ENCODE assay signal across 22 mouse cellular contexts in genomic region chr1:115336317-115336716, GRCm38 (mm10).
DNase-seq lines count a peak whose midpoint lies in the region; ATAC-seq and TF ChIP-seq lines count a peak whose summit lies in the region.
"Had no signal": no experiment of that assay in that cellular context is flagged by ENCODE, and none has a peak within 500 bp of the region (broad histone marks: within the 10 kb centered on the region; RNA-seq: fewer than 3 reads in every experiment).

No protein-coding gene starts in this region.

- no peaks in the 10 kb centered on the region for H3K27me3 ChIP-seq in intestine, embryonic 15.5 days (replicated peaks)
- no peaks in the 10 kb centered on the region for H3K27me3 ChIP-seq in intestine, embryonic 16.5 days (replicated peaks; ENCODE audit: control insufficient read depth, insufficient read depth, low read length)
- no peaks in the 10 kb centered on the region for H3K27me3 ChIP-seq in stomach, embryonic 14.5 days (ENCODE audit: control insufficient read depth, insufficient read depth, low read length)
- no peaks in the 10 kb centered on the region for H3K27me3 ChIP-seq in stomach, embryonic 15.5 days (replicated peaks)
- H3K27me3 ChIP-seq in stomach, postnatal 0 days (ENCODE audit: control insufficient read depth, insufficient read depth, low read length): no peaks in the 10 kb centered on the region
- H3K27me3 ChIP-seq in midbrain, embryonic 15.5 days (replicated peaks): no peaks in the 10 kb centered on the region
- H3K27me3 ChIP-seq: CH12.LX, Patski had no signal

- no peaks in the 10 kb centered on the region for H3K4me1 ChIP-seq in intestine, embryonic 15.5 days (replicated peaks)
- H3K4me1 ChIP-seq in intestine, embryonic 16.5 days (ENCODE audit: control insufficient read depth, insufficient read depth, low read length): no peaks in the 10 kb centered on the region
- H3K4me1 ChIP-seq in stomach, embryonic 14.5 days (ENCODE audit: control insufficient read depth, insufficient read depth, low read length): no peaks in the 10 kb centered on the region
- no peaks in the 10 kb centered on the region for H3K4me1 ChIP-seq in stomach, embryonic 15.5 days
- no peaks in the 10 kb centered on the region for H3K4me1 ChIP-seq in stomach, postnatal 0 days (replicated peaks; ENCODE audit: control insufficient read depth, insufficient read depth)
- no peaks in the 10 kb centered on the region for H3K4me1 ChIP-seq in midbrain, embryonic 15.5 days

- TF ChIP-seq EP300 in stomach, postnatal 0 days (optimal IDR thresholded peaks at IDR 0.05): no peak

- H3K27ac ChIP-seq in intestine, embryonic 15.5 days: no peak overlapping the region
- no peak overlapping the region for H3K27ac ChIP-seq in intestine, embryonic 16.5 days (ENCODE audit: low read length)
- no peak overlapping the region for H3K27ac ChIP-seq in stomach, embryonic 14.5 days (ENCODE audit: low read length)
- H3K27ac ChIP-seq in stomach, embryonic 15.5 days: no peak overlapping the region
- no peak overlapping the region for H3K27ac ChIP-seq in stomach, postnatal 0 days (replicated peaks)
- no peak overlapping the region for H3K27ac ChIP-seq in midbrain, embryonic 15.5 days

- 65% methylated on average over 1 of the region's 1 CpGs for WGBS in intestine, embryonic 15.5 days
- WGBS in intestine, embryonic 16.5 days: 63% methylated on average over 1 of the region's 1 CpGs
- 83% methylated on average over 1 of the region's 1 CpGs for WGBS in stomach, embryonic 14.5 days
- WGBS in stomach, embryonic 15.5 days: 68% methylated on average over 1 of the region's 1 CpGs
- 53% methylated on average over 1 of the region's 1 CpGs for WGBS in stomach, postnatal 0 days
- 84% methylated on average over 1 of the region's 1 CpGs for WGBS in midbrain, embryonic 15.5 days

- no peak overlapping the region for H3K4me3 ChIP-seq in intestine, embryonic 15.5 days (replicated peaks)
- no peak overlapping the region for H3K4me3 ChIP-seq in intestine, embryonic 16.5 days (ENCODE audit: low read length)
- H3K4me3 ChIP-seq in stomach, embryonic 14.5 days (ENCODE audit: low read depth, low read length): no peak overlapping the region
- H3K4me3 ChIP-seq in stomach, embryonic 15.5 days (replicated peaks): no peak overlapping the region
- no peak overlapping the region for H3K4me3 ChIP-seq in stomach, postnatal 0 days (ENCODE audit: low read depth, low read length)
- H3K4me3 ChIP-seq in midbrain, embryonic 15.5 days: no peak overlapping the region

- H3K36me3 ChIP-seq in intestine, embryonic 15.5 days: no peaks in the 10 kb centered on the region
- no peaks in the 10 kb centered on the region for H3K36me3 ChIP-seq in intestine, embryonic 16.5 days (ENCODE audit: control insufficient read depth, insufficient read depth, low read length)
- no peaks in the 10 kb centered on the region for H3K36me3 ChIP-seq in stomach, embryonic 14.5 days (ENCODE audit: control insufficient read depth, insufficient read depth, low read length)
- no peaks in the 10 kb centered on the region for H3K36me3 ChIP-seq in stomach, embryonic 15.5 days
- H3K36me3 ChIP-seq in stomach, postnatal 0 days (ENCODE audit: control insufficient read depth, insufficient read depth, low read length): no peaks in the 10 kb centered on the region
- H3K36me3 ChIP-seq in midbrain, embryonic 15.5 days (replicated peaks): no peaks in the 10 kb centered on the region
- H3K36me3 ChIP-seq: G1E had no signal

- ATAC-seq in intestine, embryonic 15.5 days: 0 out of 2 replicates have a peak, but pooled peaks have one; percentile 23
- ATAC-seq in intestine, embryonic 16.5 days: no peak
- 0 out of 2 replicates have a peak, but pooled peaks have one; percentile 74 for ATAC-seq in stomach, embryonic 14.5 days (ENCODE audit: insufficient number of reproducible peaks, insufficient read depth, low FRiP score, low read depth)
- ATAC-seq in stomach, embryonic 15.5 days (ENCODE audit: insufficient read depth, low FRiP score, low read depth): peak; percentile 58
- peak; percentile 77; the same call in 1 of the 2 replicates for ATAC-seq in stomach, postnatal 0 days (ENCODE audit: low FRiP score, low TSS enrichment)
- no peak for ATAC-seq in midbrain, embryonic 15.5 days (replicated peaks)
- ATAC-seq: activated CD4-positive, CD25-positive, alpha-beta regulatory T cell, adult 4 months; CD4-positive, CD25-positive, alpha-beta regulatory T cell, adult 4 months; Patski had no signal

- no peak for TF ChIP-seq CTCF in stomach, postnatal 0 days (IDR thresholded peaks at IDR 0.05; ENCODE audit: low read depth)

- DNase-seq in stomach, postnatal 0 days (ENCODE audit: low spot score): no peak
- DNase-seq in frontal cortex, adult 2 months (ENCODE audit: extremely low spot score in 1 of 2, low spot score in 1 of 2): no peak
- no peak for DNase-seq in lung, postnatal 36 days
- DNase-seq: adrenal gland, adult 2 months; adrenal gland, adult 8-10 months; adrenal gland, postnatal 10 days; adrenal gland, postnatal 14 days; adrenal gland, postnatal 25 days; adrenal gland, postnatal 36 days; B cell, adult 2 months; cerebellum, adult 11 months; cerebellum, adult 11-12 months had no signal

- no peaks in the 10 kb centered on the region for H3K9me3 ChIP-seq in intestine, embryonic 15.5 days
- H3K9me3 ChIP-seq in intestine, embryonic 16.5 days (ENCODE audit: control insufficient read depth, low read length): no peaks in the 10 kb centered on the region
- no peaks in the 10 kb centered on the region for H3K9me3 ChIP-seq in stomach, embryonic 14.5 days (ENCODE audit: control insufficient read depth, low read depth, low read length)
- no peaks in the 10 kb centered on the region for H3K9me3 ChIP-seq in stomach, embryonic 15.5 days
- no peaks in the 10 kb centered on the region for H3K9me3 ChIP-seq in stomach, postnatal 0 days (ENCODE audit: control insufficient read depth, low read length)
- H3K9me3 ChIP-seq in midbrain, embryonic 15.5 days: no peaks in the 10 kb centered on the region
- H3K9me3 ChIP-seq: G1E had no signal

- no peak overlapping the region for H3K4me2 ChIP-seq in intestine, embryonic 15.5 days (replicated peaks)
- H3K4me2 ChIP-seq in intestine, embryonic 16.5 days (ENCODE audit: low read depth, low read length): no peak overlapping the region
- H3K4me2 ChIP-seq in stomach, embryonic 14.5 days (replicated peaks; ENCODE audit: low read depth, low read length): no peak overlapping the region
- H3K4me2 ChIP-seq in stomach, embryonic 15.5 days: no peak overlapping the region
- no peak overlapping the region for H3K4me2 ChIP-seq in stomach, postnatal 0 days (replicated peaks; ENCODE audit: low read depth)
- no peak overlapping the region for H3K4me2 ChIP-seq in midbrain, embryonic 15.5 days

- no peak overlapping the region for H3K9ac ChIP-seq in intestine, embryonic 15.5 days
- H3K9ac ChIP-seq in intestine, embryonic 16.5 days (ENCODE audit: low read depth, low read length): no peak overlapping the region
- H3K9ac ChIP-seq in stomach, embryonic 14.5 days (replicated peaks; ENCODE audit: low read depth, low read length): no peak overlapping the region
- H3K9ac ChIP-seq in stomach, embryonic 15.5 days: no peak overlapping the region
- H3K9ac ChIP-seq in stomach, postnatal 0 days (ENCODE audit: low read length): no peak overlapping the region
- no peak overlapping the region for H3K9ac ChIP-seq in midbrain, embryonic 15.5 days

Comparison
In these comparisons a context has a peak if more than half of its experiments do, and no peak if none do; other contexts are left out.
1. ATAC-seq: peak in intestine, embryonic 15.5 days (single experiment), stomach, embryonic 14.5 days (single experiment), stomach, embryonic 15.5 days (single experiment) and stomach, postnatal 0 days (single experiment); none in intestine, embryonic 16.5 days (single experiment) and midbrain, embryonic 15.5 days (single experiment).